Mouse (Mus musculus) frontal cortex, postnatal 10 days (tissue): ENCODE data around the gene Eya4.

Source experiments
- DNase-seq, 2 experiments: peaks; one replicate each; pipeline ENCODE4 v3.0.0; 2022; ENCODE audit warnings: low spot score in 2 of 2, mixed read lengths in 1 of 2

Gene Eya4

GRCm38 (mm10) chr10:23159138-23159537 lies 191.4 kb downstream of the Eya4 start:
- DNase-seq: no peak

GRCm38 (mm10) chr10:23156866-23157625 lies 193.5 kb downstream of the Eya4 start:
- DNase-seq: no peak

- no peak for DNase-seq
Observed at GRCm38 (mm10) chr10:23150401-23150800, 200.2 kb downstream of the Eya4 start.

DNA sequence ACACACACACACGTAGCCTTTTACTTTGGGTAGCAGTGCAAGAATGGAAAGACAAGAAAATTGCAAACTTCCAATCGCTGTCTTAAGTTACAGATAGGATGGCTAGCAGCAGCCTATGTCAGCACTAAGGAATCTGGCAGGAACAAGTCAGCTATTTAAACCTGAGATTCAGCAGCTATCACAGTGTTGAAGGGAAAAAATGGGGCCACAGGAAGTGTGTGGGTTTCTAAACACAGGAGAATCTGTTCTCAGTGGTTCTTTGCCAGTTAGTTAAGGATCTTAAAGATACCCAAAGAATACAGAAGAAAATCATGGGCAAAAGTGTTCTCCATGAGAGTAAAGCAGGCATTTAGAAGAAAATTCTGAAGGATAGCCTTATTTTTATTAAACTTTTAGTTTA lies 206.0 kb downstream of the Eya4 start:
- no peak for DNase-seq

DNA sequence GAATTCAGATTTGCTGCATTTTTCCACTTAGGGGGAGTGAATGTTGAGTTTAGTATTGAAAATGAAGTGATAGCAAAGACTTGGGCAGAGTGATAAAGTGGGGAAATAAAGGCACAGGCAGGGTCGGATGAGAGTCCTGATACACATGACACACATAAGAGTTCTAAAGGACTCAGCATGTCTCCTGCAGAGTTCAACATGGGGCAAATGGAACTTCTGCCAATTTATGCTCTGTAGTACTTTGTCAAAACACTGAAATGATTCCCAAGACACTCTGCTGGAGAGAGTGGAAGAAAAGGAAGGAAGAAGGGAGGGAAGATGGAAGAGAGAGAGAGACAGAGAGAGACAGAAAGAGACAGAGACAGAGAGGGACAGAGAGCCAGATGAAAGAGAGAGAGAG lies 222.6 kb downstream of the Eya4 start:
- no peak for DNase-seq

GRCm38 (mm10) chr10:23127151-23127550 lies 223.4 kb downstream of the Eya4 start:
- DNase-seq: no peak

- DNase-seq: no peak
Observed at GRCm38 (mm10) chr10:23126529-23126928, 224.1 kb downstream of the Eya4 start.

- DNase-seq: no peak
Observed at GRCm38 (mm10) chr10:23120437-23120836, 230.1 kb downstream of the Eya4 start.

GRCm38 (mm10) chr10:23116786-23117410 lies 233.7 kb downstream of the Eya4 start:
- peak; percentile 18 to 69 for DNase-seq

- DNase-seq: no peak
Observed at GRCm38 (mm10) chr10:23116063-23116462, 234.5 kb downstream of the Eya4 start.

DNA sequence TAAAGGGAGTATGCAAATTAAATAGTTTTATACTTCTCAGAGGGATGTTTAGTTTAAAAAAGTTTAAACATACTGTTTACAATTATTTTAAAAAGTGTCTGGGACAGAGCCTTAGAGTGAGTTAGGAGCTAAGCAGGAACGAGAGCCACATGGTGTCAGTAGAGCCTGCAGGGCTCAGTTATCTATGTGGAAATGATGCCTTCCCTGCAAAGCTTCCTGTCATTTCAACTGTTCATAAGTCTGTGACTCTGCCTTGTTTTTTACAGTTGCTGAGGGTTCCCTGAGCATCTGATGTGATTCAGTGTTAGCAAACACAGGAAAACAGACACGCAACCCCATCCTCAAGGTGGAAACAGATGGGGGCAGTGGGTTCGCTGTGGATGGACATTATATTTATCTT lies 235.3 kb downstream of the Eya4 start:
- no peak for DNase-seq

GRCm38 (mm10) chr10:23108122-23108521 lies 242.5 kb downstream of the Eya4 start:
- DNase-seq: no peak

GRCm38 (mm10) chr10:23092517-23092916 lies 258.1 kb downstream of the Eya4 start:
- no peak for DNase-seq

GRCm38 (mm10) chr10:23091552-23091951 lies 259.0 kb downstream of the Eya4 start:
- DNase-seq: no peak

DNA sequence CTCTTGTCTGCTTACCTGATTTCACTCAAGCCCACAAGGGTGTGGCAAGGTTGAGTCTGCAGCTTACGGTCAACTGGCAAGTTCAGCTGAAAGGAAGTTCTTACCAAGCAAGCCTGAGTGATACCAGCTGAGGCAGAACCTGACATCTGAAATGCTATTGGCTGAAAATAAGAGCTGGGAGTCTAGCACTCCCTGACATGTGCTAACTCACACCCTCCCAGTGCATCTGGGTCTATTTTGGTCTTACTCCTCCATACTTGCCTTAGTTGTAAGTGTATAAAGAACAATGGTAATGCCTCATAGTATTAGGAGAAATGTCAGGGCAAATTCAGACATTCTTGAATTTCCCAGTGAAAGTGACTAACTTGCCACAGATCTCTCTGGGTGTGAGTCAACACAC lies 260.3 kb downstream of the Eya4 start:
- no peak for DNase-seq

DNA sequence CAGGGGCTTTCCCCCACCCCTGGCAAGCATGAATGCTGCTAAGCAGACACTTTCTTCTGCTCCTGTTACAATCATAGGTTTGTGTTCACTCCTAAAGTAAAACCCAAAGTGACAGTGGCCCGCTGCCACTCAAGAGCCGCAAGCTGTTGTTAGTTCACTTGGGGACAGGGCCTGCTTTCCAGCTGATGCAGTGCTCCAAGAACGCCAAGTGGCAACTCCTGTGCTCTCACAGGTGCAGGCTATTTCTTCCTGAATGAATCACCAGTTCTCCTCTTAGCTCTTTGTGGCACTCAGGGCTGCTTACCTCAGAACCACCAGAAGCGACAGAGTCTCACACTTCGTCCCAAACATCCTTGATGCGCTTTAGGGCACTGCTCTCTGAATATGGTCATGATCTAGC lies 261.3 kb downstream of the Eya4 start:
- no peak for DNase-seq

- DNase-seq: no peak
Observed at GRCm38 (mm10) chr10:23088764-23089163, 261.8 kb downstream of the Eya4 start.

- DNase-seq: peak; percentile 31 to 72
Observed at GRCm38 (mm10) chr10:23086352-23087215, 264.0 kb downstream of the Eya4 start.

- DNase-seq: no peak
Observed at GRCm38 (mm10) chr10:23081548-23081828, 269.1 kb downstream of the Eya4 start.

DNA sequence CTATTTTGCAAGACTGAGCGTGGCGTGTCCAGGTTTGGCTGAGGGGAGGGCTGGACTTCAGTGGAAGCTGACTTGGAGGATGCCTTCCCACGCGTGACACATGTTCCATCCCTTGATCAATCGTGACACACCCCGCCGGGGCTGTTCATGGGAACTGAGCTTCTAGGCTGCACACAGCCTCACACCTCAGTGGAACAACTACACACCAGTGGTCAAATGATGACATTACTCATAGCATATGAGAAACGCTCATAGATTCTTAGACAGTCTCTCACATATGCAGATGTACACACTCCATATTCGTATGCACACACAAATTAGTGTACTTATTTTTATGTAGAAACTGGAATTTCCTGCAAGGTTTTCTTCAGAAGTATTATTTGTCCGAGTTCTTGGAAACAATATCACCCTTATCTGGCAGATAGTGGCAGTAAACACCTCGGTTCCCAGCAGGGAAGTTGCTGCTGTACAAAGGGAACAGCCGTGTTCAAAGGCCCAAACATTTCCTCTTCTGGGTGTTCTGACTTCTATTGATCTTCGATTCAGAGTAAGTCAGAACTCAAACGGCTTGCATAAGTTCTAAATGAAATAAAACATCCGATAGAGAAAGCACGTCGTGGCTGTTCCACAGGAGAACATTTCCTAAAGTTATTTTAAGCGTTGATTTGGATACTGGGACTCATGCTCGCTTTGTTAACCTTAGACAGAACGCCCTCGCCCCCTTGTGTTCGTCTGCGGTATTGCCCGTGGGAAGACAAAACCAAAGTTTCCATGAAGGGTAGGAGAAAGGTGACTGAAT lies 269.6 kb downstream of the Eya4 start:
- peak; percentile 44 to 78 for DNase-seq

DNA sequence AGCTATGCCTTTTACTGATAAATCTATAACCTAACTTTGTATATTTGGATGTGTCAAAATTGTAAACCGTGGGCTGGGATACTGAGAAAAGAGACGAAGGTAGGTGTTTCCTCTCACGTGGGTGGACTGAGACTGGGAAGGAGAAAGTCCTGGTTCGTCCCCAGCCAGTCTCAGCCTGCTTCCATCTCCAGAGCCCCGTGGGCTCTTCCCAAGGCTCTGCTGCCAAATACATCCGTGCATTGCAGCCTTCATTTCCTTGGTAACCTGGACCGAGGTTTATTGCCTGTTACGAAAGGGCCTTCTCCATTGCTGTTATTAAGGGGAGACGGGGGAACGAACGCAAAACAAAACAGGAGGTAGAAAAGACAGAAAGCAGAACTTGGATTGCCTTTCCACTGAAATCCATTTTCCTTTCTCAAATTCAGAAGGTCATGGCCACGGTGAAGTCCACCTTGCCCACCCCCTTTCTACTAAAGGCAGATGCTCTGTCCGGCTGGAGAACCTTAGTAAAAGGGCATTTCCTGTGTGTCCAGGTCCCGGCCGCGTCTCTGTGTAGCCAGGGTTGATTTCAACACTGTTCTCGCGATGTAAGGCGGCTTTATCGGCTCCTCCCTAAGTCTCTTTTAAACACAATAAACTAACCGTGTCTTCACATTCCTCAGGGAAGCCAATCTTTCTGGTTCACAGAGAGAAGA lies 273.7 kb downstream of the Eya4 start:
- no peak for DNase-seq
